Mouse (Mus musculus): ENCODE measurements at regions not wholly inside any gene's neighbourhood (a gene's known extent, or its start where the extent isn't known, plus 50 kb on each side); places are given as distances from the start of the nearest gene placed in this dataset.

- no peak for DNase-seq
Measured at GRCm38 (mm10) chr4:153003338-153003737, 479.3 kb downstream of the Ajap1 start.

- no peak for DNase-seq
Measured at GRCm38 (mm10) chr4:153002516-153002915, 480.1 kb downstream of the Ajap1 start.

GRCm38 (mm10) chr4:153001761-153002160 lies 480.9 kb downstream of the Ajap1 start:
- DNase-seq: no peak

- no peak for DNase-seq
Measured at GRCm38 (mm10) chr4:152999526-152999925, 483.1 kb downstream of the Ajap1 start.

GRCm38 (mm10) chr4:152997251-152997650 lies 485.4 kb downstream of the Ajap1 start:
- no peak for DNase-seq

- DNase-seq: no peak
Measured at GRCm38 (mm10) chr4:152996641-152997040, 486.0 kb downstream of the Ajap1 start.

GRCm38 (mm10) chr4:152995052-152995595 lies 487.5 kb downstream of the Ajap1 start:
- no peak for DNase-seq

- no peak for DNase-seq
Measured at GRCm38 (mm10) chr4:152994206-152994605, 488.4 kb downstream of the Ajap1 start.

- DNase-seq: no peak
Measured at GRCm38 (mm10) chr4:152990266-152990665, 492.3 kb downstream of the Ajap1 start.

- no peak for DNase-seq
Measured at GRCm38 (mm10) chr4:152987726-152988125, 494.9 kb downstream of the Ajap1 start.

- no peak for DNase-seq
Measured at GRCm38 (mm10) chr4:152975012-152975675, 497.5 kb upstream of the Kcnab2 start.

GRCm38 (mm10) chr4:152963001-152963400 lies 485.3 kb upstream of the Kcnab2 start:
- DNase-seq: no peak

- no peak for DNase-seq
Measured at GRCm38 (mm10) chr4:152962165-152962564, 484.5 kb upstream of the Kcnab2 start.

- no peak for DNase-seq
Measured at GRCm38 (mm10) chr4:152961677-152962076, 484.0 kb upstream of the Kcnab2 start.

GRCm38 (mm10) chr4:152959627-152960230 lies 482.1 kb upstream of the Kcnab2 start:
- no peak for DNase-seq

- DNase-seq: no peak
Measured at GRCm38 (mm10) chr4:152953237-152953974, 475.7 kb upstream of the Kcnab2 start.

GRCm38 (mm10) chr4:152948956-152949355 lies 471.3 kb upstream of the Kcnab2 start:
- no peak for DNase-seq

- no peak for DNase-seq
Measured at GRCm38 (mm10) chr4:152941159-152941558, 463.5 kb upstream of the Kcnab2 start.

GRCm38 (mm10) chr4:152936614-152937013 lies 458.9 kb upstream of the Kcnab2 start:
- DNase-seq: no peak

- DNase-seq: no peak
Measured at GRCm38 (mm10) chr4:152935484-152935883, 457.8 kb upstream of the Kcnab2 start.

GRCm38 (mm10) chr4:152928422-152928985 lies 450.8 kb upstream of the Kcnab2 start:
- DNase-seq: no peak

GRCm38 (mm10) chr4:152920261-152920660 lies 442.6 kb upstream of the Kcnab2 start:
- no peak for DNase-seq

GRCm38 (mm10) chr4:152919851-152920250 lies 442.2 kb upstream of the Kcnab2 start:
- no peak for DNase-seq
